Mouse (Mus musculus) erythroid progenitor cell, adult 5-6 weeks (primary cell): ENCODE measurements around the gene Ap1s1. TPM values are rescaled to one million over a fixed set of nuclear protein-coding genes. Genes with fewer than 3 reads are reported as not detected.

Experiments
- ATAC-seq: replicated peaks from 2 replicates; pipeline ENCODE4 v1.8.0; 2016; ENCODE audit warnings: moderate number of reproducible peaks, mild to moderate bottlenecking, moderate TSS enrichment, inconsistent platforms; ENCODE audit not compliant: poor library complexity, low FRiP score, severe bottlenecking
- total RNA-seq, 2 experiments: library from RNA; stranded (forward) in 1 of 2; stranded (reverse) in 1 of 2; fragments of 150-400 nt in 1 of 2; fragments of 186-747, 209-891 nt in 1 of 2; gene quantifications; 2 replicates each; pipeline versions ENCODE4 v1.2.3 to v1.2.4; 2015 to 2017; ENCODE audit warnings: low replicate concordance in 2 of 2

The Ap1s1 gene
- total RNA-seq, 2 experiments from 2014 or later, result 8.4 to 26.5 TPM

- no peak for ATAC-seq
These were observed 22.8 kb upstream of the Ap1s1 start for GRCm38 (mm10) chr5:137068711-137069110.

DNA sequence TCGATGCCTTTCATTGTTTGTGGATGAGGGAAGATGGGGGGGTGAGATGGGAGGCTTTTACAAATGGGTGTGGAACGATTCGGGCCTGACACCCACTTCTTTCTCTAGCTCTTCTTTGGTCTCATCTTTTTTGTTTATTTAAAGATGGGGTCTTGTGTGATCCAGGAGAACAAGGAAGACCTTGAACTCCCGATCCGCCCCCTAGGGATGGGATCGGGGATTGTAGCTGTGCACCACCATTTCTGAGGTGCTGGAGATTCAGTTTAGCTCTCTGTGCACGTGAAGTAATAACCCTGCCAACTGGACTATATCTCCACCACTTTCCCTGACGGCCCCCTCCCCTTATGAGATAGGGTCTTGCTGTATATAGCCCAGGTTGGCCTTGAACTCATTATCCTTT lies 20.0 kb upstream of the Ap1s1 start:
- no peak for ATAC-seq

DNA sequence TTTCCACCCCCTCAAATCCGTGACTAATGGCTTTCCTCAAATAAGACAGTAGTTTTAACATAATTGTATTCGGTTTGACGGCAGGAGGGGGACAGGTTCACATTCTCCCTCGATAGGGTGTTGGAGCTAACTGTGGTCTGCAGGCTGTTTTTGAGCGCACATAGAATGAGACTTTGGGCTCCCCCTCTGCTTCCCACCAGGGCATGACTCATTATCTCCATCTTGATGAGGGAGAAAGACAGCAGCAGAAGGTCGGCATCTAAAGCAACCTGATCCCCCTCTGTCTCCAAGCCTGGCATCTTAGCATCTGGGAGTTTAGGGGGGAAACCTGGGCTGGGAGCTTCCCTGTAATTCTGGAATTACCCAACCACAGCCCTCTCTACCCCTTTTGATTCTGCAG lies 19.5 kb upstream of the Ap1s1 start:
- no peak for ATAC-seq

- ATAC-seq, result no peak
These were observed 16.7 kb upstream of the Ap1s1 start for GRCm38 (mm10) chr5:137062601-137063000.

DNA sequence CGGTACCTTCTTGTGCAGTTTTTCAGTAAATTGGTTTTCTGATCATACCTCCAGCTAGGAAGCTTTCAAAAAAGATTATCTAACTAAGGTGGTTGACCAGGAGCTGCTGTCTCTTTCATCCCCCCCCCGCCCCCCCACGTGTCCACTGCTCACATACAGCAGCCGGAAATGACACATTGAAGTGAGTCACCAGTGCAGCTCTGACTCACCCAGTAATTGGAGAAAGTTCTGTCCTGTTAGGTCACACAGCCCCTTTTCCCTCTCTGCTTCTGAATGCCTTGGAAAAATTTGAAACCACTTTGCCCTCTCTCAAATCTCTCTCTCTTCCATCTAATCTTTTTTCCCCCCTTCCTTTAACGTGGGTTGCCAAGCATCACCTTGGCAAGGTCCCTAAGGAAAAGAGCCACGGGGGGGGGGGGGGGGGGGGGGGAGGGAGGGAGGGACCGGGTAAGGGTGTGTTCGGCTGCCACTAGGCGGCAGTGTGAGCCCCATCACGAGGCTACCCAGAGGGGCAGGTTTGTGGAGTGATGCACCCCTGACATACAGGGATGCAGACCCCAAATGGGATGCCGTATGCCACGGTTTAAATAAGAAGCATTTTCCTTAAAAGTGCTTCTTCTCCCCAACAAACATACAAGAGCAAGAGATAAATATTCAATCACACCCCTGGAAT lies 16.0 kb upstream of the Ap1s1 start:
- ATAC-seq, result no peak

DNA sequence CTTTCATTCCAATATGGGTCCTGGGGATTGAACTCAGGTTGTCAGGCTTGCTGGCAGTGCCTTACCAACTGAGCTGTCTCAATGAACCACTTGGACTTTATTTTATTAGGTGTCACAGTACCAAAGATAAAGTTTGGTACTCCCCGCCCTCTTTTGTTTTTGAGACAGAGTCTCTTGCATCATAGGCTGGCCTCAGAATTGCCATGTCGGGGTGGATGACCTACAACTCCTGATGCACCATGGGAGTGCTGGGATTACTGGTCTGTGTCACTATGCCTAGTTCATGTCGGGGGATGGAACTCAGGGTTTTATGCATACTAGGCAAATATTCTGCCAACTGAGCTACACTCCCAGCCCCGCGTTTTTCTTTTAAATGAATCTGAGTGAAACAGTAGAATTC lies 8.9 kb upstream of the Ap1s1 start:
- no peak for ATAC-seq

DNA sequence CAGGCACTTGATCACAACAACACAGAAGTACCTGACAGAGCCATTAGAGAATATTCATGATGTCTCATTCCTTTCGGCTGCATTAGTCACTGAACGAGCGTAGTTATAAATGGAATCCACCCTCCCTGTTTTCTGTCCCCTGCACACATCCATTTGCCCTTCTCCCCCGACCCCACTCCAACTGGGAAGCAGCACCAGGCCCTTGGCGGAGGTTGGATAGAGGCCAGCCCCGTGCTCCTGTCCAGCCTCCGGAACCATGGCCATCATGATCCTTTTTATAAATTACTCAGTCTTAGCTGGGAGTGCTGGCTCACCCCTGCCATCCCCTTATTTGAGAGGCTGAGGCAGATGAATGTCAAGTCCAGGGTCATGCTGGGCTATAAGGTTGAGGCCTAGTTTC lies 8.4 kb upstream of the Ap1s1 start:
- peak; percentile 34; the same call in 1 of the 2 replicates for ATAC-seq

GRCm38 (mm10) chr5:137051914-137052505 lies 6.1 kb upstream of the Ap1s1 start:
- ATAC-seq, result no peak

GRCm38 (mm10) chr5:137051125-137051524 lies 5.2 kb upstream of the Ap1s1 start:
- ATAC-seq, result no peak

DNA sequence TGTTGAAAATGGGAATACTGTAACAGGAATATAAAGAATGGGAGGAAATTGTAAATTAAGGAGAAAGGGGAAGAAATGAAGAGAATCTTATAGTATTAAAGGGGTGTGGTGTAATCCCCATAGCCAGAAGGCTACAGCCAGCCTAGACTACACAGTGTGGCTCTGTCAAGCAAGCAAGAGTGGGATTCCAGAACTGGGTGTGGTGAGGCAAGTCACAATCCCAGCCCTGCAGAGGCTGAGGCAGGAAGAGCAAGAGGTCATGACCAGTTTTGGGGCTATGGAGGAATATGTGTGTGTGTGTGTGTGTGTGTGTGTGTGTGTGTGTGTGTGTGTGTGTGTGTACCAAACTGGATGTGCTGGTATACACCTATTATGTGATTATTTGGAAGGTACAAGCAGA lies 1.1 kb upstream of the Ap1s1 start:
- no peak for ATAC-seq

GRCm38 (mm10) chr5:137046324-137046718 lies 386 bp upstream of the Ap1s1 start:
- ATAC-seq, result 0 out of 2 replicates have a peak, but pooled peaks have one; percentile 17

GRCm38 (mm10) chr5:137043997-137044396 lies 1.9 kb downstream of the Ap1s1 start:
- no peak for ATAC-seq

- no peak for ATAC-seq
These were observed 4.5 kb downstream of the Ap1s1 start for GRCm38 (mm10) chr5:137041442-137041841.

DNA sequence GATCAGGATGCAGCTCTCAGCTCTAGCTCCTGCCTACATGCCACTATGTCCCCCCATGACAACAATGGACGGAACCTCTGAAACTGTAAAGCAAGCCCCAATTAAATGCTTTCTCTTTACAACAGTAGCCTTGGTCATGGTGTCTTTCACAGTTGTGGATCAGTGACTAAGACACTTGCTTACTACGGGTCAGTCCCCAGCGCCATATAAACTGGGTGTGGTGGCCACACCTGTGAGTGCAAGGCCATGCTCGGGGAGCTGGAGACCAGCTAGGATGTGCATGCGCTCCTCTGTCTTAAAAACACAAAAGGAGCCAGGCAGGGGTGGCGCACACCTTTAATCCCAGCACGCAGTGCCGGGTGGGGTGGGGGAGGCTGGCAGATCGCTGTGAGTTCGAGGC lies 6.5 kb downstream of the Ap1s1 start:
- no peak for ATAC-seq

DNA sequence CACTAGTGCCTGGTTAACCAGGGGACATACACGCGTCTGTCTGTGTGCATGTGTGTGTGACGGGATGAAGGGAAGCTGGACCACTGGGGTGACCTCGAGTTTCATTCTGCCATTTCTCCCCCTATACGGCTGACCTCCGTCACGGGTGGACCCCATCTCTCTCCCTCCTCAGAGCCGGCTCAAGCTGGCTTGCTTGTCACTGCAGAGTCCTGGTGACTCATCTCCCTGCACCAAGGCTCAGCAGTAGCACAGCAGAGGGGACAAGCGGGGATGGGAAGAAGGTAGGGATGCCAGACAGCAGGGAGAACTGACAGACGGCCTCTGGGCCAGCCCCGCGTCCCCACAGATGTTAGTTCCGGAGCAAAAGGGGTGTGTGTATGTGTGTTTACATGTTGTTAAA lies 9.7 kb downstream of the Ap1s1 start:
- ATAC-seq, result no peak

DNA sequence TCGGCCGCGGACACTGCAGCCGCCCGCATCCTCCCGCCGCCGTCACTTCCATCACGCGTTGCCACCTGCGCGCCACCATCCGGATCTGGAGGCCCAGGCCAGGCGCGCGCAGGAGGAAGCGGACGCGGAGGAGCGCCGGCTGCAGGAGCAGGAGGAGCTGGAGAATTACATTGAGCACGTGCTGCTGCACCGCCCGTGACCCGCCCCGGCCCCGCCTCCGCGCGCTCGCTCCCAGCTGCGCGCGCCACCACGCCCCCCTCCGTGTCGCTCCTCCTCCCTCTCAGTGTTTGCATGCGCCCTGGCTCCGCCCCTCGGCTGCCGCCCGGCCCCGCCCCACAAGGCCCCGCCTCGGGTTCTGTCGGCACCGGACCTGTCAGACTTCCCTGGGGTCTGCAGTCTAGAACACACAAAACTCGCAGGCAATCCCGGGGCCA lies 13.3 kb downstream of the Ap1s1 start:
- ATAC-seq, result peak; percentile 85

DNA sequence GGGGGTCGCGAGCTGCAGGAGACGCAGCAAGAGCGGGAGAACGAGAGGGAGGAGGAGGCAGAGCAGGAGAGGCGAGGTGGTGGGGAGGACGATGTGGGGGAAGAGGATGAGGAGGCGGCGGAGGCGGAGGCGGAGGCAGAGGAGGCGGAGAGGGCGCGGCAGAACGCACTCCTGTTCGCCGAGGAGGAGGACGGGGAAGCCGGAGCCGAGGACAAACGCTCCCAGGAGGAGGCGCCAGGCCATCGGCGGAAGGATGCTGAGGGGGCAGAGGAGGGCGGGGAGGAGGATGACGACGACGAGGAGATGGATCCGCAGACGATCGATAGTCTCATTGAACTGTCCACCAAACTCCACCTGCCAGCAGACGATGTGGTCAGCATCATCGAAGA lies 13.9 kb downstream of the Ap1s1 start:
- ATAC-seq, result no peak

GRCm38 (mm10) chr5:137031076-137032032 lies 14.6 kb downstream of the Ap1s1 start:
- ATAC-seq, result no peak

DNA sequence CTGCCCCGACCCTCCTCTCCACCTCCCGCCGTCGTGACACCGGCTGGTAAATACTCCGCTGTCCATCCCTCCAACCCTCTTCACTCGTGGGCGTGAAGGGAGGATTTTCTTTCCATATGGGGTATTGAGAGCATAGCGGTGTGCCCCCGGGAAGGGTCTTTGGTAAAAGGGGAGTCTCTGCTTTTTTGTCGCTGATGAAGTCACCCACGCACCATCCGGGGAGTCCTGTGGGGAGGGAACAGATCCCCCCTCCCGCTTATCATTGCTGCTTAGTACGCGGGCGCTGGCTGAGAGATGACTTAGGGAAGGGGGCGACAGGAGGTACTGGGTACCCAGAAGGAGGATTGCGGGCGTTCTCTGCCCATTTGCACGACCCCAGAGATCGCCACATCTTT lies 15.5 kb downstream of the Ap1s1 start:
- no peak for ATAC-seq

- peak; percentile 51 for ATAC-seq
These were observed 16.1 kb downstream of the Ap1s1 start for GRCm38 (mm10) chr5:137029643-137030415.
